Mouse (Mus musculus) bone marrow macrophage, adult 2 months (primary cell): ENCODE measurements at regions not wholly inside any gene's neighbourhood (a gene's known extent, or its start where the extent isn't known, plus 50 kb on each side); places are given as distances from the start of the nearest gene placed in this dataset.

ENCODE experiments used
- CTCF ChIP-seq: IDR thresholded peaks from 2 replicates; pipeline ENCODE4 v1.5.1; 2012; ENCODE audit warnings: low read depth, mild to moderate bottlenecking, low read length, moderate library complexity
- POLR2A ChIP-seq: IDR thresholded peaks from 2 replicates; pipeline ENCODE4 v1.6.1; 2012; ENCODE audit warnings: mild to moderate bottlenecking, low read depth, low read length, borderline replicate concordance

GRCm38 (mm10) chr8:18328521-18328920 lies 649.5 kb downstream of the Defb40 start:
- no peak for TF ChIP-seq POLR2A
- no peak for TF ChIP-seq CTCF
